Mouse (Mus musculus) liver, postnatal 0 days (tissue): ENCODE results near the gene Tspan4.

Experiments used
- CTCF ChIP-seq: sonication (generic); IDR thresholded peaks from 2 replicates; pipeline ENCODE4 v1.5.1; 2016; ENCODE audit warnings: antibody characterized with exemption, low read depth
- EP300 ChIP-seq: IDR thresholded peaks from 2 replicates; pipeline ENCODE4 v1.6.1; 2016; ENCODE audit warnings: antibody characterized with exemption, low read depth, mild to moderate bottlenecking

DNA sequence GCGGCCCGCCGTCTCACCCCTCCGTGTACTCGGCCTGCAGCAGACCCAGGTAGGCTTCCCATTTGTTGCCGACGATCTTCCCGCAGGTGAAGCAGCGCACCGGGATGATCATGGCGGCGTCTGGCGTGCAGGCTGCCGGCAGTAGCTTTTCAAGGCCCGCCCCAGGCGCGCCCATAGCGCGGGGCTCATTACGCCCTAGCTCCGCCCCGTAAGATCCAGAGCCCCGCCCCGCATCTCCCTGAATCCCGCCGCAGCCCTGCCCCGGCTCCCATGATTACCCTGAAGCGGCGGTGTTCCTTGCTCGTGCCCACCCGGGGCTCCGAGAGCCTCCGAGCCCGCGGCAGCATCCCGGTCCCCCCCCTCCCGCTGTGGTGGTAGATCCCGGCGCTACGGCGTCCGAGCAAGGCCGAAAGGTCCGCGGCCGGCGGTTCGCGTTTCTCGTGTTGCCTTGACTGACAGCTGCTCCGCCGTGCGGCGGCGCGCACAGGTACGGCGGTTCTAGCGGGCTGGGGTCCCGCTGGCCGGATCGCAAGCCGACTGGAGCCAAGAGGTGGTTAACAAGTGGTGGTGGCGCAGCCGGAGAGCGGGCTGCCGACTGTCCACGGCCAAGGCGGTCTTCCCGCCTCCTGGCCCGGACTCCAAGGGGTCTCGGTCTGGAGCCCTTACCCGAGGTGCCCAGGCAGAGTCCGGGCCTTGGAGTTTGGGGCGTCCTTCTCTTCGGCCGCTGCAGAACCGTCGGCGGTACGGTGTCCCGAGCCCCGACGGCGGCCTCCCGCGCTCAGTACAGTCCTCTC, at the start of gene Tspan4, which contains the start of gene Polr2l:
- TF ChIP-seq CTCF (peak; percentile 29; the same call in 1 of the 2 replicates), EP300 (peak; percentile 59; the same call in 1 of the 2 replicates)
